Mouse (Mus musculus) left cerebral cortex, adult 18-20 months (tissue): Measurements from ENCODE around the gene Klhl29. TPM values are rescaled to one million over a fixed set of nuclear protein-coding genes. Genes with fewer than 3 reads are reported as not detected.
A peak's percentile ranks its signal among the peaks of the same experiment; 100 is the strongest.

ENCODE experiments used
- DNase-seq, 2 experiments: peaks; one replicate each; pipeline ENCODE4 v3.0.0; 2021 to 2022; ENCODE audit warnings: low spot score in 2 of 2, mixed read lengths in 1 of 2
- total RNA-seq, 2 experiments: library from RNA; stranded (reverse); gene quantifications; 2 replicates each; pipeline ENCODE4 v1.2.3; 2021

Klhl29 gene
- total RNA-seq, 2 experiments from 2014 or later = 34.2 to 39.1 TPM

GRCm38 (mm10) chr12:5257174-5257573 lies 118.3 kb downstream of the Klhl29 start:
- DNase-seq = no peak

GRCm38 (mm10) chr12:5255079-5255478 lies 120.4 kb downstream of the Klhl29 start:
- DNase-seq = no peak

- no peak for DNase-seq
Measured at GRCm38 (mm10) chr12:5254246-5254982, 121.1 kb downstream of the Klhl29 start.

GRCm38 (mm10) chr12:5253289-5254005 lies 122.0 kb downstream of the Klhl29 start:
- no peak for DNase-seq

- DNase-seq = no peak
Measured at GRCm38 (mm10) chr12:5252569-5252968, 122.9 kb downstream of the Klhl29 start.

- no peak for DNase-seq
Measured at GRCm38 (mm10) chr12:5250042-5250441, 125.4 kb downstream of the Klhl29 start.

- no peak for DNase-seq
Measured at GRCm38 (mm10) chr12:5249068-5249467, 126.4 kb downstream of the Klhl29 start.

- no peak for DNase-seq
Measured at GRCm38 (mm10) chr12:5247505-5247904, 128.0 kb downstream of the Klhl29 start.

GRCm38 (mm10) chr12:5246721-5247341 lies 128.7 kb downstream of the Klhl29 start:
- DNase-seq = peak in 1 of 2 experiments; percentile 61

GRCm38 (mm10) chr12:5246193-5246621 lies 129.3 kb downstream of the Klhl29 start:
- DNase-seq = peak in 1 of 2 experiments; percentile 54

- DNase-seq = no peak
Measured at GRCm38 (mm10) chr12:5245207-5245597, 130.3 kb downstream of the Klhl29 start.

- DNase-seq = no peak
Measured at GRCm38 (mm10) chr12:5244431-5245206, 130.9 kb downstream of the Klhl29 start.

- DNase-seq = no peak
Measured at GRCm38 (mm10) chr12:5243867-5244266, 131.6 kb downstream of the Klhl29 start.

GRCm38 (mm10) chr12:5243449-5243848 lies 132.0 kb downstream of the Klhl29 start:
- no peak for DNase-seq

- no peak for DNase-seq
Measured at GRCm38 (mm10) chr12:5242551-5243330, 132.7 kb downstream of the Klhl29 start.

GRCm38 (mm10) chr12:5239451-5240245 lies 135.8 kb downstream of the Klhl29 start:
- DNase-seq = no peak

- peak in 1 of 2 experiments; percentile 51 for DNase-seq
Measured at GRCm38 (mm10) chr12:5237078-5237477, 138.4 kb downstream of the Klhl29 start.

GRCm38 (mm10) chr12:5235596-5235995 lies 139.9 kb downstream of the Klhl29 start:
- no peak for DNase-seq

- no peak for DNase-seq
Measured at GRCm38 (mm10) chr12:5230504-5230903, 145.0 kb downstream of the Klhl29 start.
